Mouse (Mus musculus) heart, adult 11 months (tissue): Measurements from ENCODE around the gene Rilpl1.
"Not testable (repeated sequence)": the region's sequence is repeated elsewhere in the genome, so short reads cannot be mapped to it uniquely, and the experiment has no call there.

Source experiments
- DNase-seq: peaks from one replicate; pipeline ENCODE4 v3.0.0; 2022

Gene Rilpl1

DNA sequence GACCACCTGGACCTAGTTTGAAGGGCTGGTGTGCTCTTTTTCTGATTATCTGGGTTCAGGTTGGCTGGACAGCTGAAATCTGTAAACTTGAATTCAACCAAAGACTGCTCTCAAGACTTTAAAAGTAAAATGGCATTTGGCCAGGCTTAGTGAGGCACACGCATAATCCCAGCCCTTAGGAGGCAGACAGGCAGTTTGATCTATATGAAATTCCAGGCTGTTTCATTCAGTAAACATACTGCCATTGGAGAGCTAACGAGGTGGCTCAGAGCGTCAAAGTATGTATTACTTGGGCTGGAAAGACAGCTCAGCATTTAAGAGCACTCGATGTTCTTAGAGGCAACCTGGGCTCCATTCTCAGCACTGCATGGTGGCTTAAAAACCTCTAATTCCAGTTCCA, 39.5 kb downstream of the Rilpl1 start:
- no peak for DNase-seq

DNA sequence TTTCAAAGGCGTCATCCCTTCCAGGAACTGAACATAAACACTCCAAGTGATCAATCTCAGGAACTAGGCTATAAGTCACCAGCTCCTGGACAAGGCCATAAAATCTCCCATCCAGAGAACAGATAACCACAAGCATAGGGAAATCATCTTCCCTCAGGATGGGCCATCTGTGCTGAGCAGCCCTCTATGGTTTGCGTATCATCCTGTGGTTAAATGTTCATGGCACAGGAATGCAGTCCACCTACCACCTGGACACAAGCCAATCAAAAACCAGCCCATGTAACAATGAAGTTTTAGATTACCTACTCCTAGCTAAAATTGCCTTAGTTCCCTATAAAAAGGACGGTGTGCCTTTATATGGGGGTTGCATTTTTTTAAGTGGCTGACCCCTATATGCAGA, 42.3 kb downstream of the Rilpl1 start:
- no peak for DNase-seq

DNA sequence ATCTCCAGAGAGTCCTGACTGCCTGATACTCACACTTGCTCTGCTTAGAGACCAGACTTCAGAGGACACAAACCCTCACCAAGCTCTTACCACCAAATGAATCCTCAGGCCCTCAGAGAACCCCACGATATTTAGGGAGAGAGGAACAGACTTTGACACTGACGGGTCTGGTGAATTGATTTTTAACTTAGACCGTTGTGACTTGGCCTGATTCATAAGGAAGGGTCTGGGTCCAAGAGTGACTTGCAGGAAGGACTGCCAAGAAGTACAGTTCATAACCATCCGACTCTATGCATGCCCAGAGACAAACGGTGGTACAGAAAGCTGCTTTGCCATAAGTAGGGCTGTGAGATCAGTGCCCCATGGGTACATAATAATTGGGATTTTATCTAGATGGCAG, 45.5 kb downstream of the Rilpl1 start:
- DNase-seq = no peak

- no peak for DNase-seq
Measured at GRCm38 (mm10) chr5:124483655-124484396, 47.4 kb downstream of the Rilpl1 start.

- DNase-seq = peak; percentile 99
Measured at GRCm38 (mm10) chr5:124482966-124483654, 48.1 kb downstream of the Rilpl1 start, which contains the start of gene Snrnp35. Snrnp35 (plus strand) TSS chr5:124483134.

DNA sequence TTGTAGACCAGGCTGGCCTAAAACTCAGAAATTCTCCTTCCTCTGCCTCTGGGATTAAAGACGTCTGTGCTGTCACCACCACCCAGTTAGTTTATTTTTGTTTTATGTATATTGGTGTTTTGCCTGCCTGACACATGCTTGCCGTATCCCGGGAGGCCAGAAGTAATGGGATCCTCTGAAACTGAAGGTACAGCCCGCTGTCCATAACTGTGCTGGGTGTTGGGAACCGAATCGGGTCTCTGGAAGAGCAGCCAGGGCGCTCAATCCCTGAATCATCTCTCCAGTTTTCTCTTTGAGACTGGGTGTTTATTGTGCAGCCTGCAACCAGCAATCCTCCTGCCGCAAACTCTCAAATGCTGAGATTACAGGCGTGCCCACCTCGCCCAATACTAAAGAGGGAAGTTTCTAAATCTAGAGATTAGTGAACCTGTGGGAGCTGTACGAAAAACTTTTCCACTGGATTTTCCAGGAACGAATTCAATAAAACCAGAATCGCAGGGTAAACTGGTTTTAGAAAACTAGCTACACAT, 48.7 kb downstream of the Rilpl1 start:
- DNase-seq = peak; percentile 92

DNA sequence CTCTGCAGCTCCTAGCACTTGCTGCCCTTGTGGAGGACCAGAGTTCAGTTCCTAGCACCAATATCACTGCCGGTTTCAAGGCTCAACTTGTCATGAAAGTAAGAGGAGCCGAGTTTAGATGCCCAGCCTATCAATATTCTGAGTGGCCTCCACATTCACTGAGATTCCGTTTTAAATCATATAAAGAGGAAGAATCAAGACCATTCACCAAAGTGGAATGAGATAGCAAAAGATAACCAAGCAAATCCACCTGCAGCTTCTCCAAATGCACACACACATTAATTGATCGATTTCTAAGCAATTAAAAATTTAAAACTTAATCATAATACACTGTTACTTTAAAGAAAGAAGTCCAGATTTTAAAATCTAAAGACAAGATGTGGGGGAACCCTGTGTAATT, 49.5 kb downstream of the Rilpl1 start:
- no peak for DNase-seq

- DNase-seq = peak; percentile 90
Measured at GRCm38 (mm10) chr5:124480119-124480518, 51.1 kb downstream of the Rilpl1 start.

DNA sequence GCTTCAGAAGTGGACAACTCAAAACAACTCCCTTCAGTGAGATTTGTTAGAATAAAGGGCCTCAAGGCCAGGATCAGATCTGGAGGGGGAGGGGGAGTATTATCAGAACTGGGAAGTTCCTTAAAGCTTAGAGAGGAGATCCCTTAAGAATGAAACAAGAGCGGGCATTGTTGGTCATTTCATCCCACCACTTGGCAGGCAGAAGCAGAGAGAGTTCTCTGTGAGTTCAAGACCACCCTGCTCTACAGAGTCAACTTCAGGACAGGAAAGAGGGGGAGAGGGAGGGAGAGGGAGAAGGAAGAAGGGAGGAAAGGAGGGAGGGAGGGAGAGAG, 52.4 kb downstream of the Rilpl1 start:
- peak; percentile 90 for DNase-seq

GRCm38 (mm10) chr5:124470591-124471171, 60.5 kb downstream of the Rilpl1 start:
- DNase-seq = no peak

- no peak for DNase-seq
Measured at GRCm38 (mm10) chr5:124469486-124469885, 61.7 kb downstream of the Rilpl1 start.

GRCm38 (mm10) chr5:124468365-124468764, 62.8 kb downstream of the Rilpl1 start:
- DNase-seq = no peak

- no peak for DNase-seq
Measured at GRCm38 (mm10) chr5:124467766-124468165, 63.4 kb downstream of the Rilpl1 start.

DNA sequence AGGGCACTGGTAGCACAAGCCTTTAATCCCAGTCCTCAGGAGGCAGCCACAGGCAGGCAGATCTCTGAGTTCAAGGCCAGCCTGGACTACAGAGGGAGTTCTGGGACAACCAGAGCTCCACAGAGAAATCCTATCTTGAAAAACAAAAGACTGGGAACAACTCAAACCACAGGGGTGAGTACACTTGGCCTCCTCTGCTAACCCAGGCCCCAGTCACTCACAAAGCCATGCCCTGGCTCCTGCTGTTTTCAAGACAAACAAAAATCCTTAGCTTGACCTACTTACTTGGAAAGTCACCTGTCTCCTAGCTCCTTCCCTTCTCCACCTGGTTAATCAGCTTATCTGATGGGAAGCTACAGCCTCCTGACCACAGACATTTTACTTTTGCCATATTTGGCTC, 66.3 kb downstream of the Rilpl1 start:
- no peak for DNase-seq

GRCm38 (mm10) chr5:124463462-124463861, 67.7 kb downstream of the Rilpl1 start:
- no peak for DNase-seq

GRCm38 (mm10) chr5:124462297-124463025, 68.7 kb downstream of the Rilpl1 start:
- DNase-seq = no peak

GRCm38 (mm10) chr5:124460922-124461321, 70.3 kb downstream of the Rilpl1 start:
- DNase-seq = not testable (repeated sequence)

DNA sequence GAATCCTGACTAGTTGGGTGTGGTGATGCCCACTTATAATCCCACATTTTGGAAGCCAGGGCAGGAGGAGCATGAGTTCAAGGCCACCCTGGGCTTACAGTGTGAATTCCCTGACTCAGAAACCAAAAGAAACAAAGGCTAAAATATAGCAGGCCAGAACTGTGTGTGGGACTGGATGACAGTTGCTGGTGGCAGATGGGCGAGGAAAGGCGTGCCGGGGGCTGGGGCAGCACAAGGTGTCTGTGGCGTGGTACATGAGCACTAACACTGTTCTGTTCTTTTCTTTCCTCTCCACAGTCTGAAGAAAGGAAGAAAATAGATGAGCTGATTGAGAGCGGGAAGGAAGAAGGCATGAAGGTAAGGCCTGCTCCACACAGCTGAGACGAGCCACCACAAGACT, 74.4 kb downstream of the Rilpl1 start:
- DNase-seq = no peak

DNA sequence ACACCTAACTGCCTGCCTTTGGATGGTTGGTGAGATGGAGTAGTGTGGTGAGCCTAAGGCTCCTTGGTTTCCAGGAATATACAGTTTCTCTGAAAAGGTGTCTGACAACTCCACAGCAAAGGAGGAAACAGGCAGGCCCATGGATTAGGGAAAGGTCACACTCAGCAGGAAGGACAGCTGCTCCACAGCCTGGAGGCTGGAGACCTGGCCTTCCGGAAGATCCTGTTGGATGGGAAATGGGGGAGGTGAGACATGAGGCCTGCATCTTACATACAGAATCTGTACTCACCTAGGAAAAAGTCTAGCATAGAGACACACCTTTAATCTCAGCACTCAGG, 77.1 kb downstream of the Rilpl1 start:
- DNase-seq = no peak

DNA sequence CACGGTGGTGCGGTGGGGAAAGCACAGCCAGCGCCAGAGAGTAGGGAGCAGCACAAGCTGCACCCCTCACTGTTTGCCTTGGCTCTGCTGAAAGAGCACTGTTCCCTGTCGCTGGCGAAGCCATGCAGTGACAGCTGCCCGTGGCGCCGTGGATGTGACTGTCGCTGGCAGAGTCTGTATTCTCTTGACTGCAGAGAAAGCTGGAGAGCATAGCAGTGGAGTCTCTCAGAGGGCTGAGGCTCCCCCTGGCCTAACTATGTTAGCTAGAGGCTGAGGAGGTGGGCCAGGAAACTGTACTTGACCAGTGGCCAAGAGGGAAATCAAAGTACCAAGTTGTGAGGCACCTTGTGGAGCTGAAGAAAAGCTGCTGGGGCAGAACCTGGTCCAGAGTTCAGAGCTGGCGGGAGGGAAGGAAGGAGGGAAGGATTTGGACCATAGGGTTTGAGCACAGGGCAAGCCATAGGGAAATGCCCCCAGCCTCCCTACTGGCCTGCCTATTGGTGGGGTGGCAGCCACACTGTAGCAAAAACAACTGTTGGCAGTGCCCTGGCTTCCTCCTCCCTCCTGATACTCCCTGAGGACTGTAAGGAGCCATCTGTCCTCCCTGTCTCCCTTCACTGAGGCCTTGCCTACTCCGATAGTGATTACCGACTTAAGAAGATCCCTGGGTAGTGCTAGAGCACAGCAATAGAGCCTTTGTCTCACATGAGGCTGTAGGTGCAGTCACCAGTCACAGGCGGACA, 77.7 kb downstream of the Rilpl1 start:
- DNase-seq = peak; percentile 91

DNA sequence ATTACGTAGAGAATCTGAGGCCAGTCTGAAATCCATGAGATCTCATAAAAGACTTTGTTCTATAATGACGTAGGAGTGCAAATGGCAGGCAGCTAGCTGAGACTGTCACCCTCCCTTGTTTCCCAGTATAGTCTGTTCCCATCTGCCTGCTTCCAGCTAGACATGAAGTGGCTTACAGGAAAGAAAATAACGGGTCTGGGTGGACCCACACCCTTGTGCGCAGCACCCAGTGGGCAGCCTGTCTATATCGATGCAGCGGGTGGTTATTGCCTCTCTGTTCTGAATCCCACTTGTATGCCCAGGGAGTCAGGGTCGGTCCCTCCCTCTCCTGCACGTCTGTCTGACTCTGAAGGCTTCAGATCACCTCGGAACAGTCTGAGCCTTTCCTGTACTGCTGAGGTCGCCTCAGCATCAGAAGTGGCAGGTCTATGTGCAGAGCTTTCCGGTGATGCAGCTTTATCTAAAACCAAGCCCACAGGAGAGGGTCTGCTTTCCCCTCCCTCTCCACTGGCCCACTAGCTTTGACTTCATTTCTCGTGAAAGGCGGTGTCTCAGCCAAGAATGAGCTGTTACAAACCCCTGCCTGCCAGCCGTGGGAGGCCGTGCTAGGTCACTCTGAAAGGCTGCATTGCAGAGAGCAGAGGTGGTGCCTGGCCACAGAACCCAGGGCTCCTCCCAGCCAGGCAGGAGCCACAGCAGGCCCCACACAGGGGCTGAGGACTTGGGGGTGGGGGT, 78.5 kb downstream of the Rilpl1 start:
- DNase-seq = peak; percentile 93
